Mouse (Mus musculus): Measurements from ENCODE around the gene 1600015I10Rik. TPM values are rescaled to one million over a fixed set of nuclear protein-coding genes. Genes with fewer than 3 reads are reported as not detected.
"Not testable (repeated sequence)": the region's sequence is repeated elsewhere in the genome, so short reads cannot be mapped to it uniquely, and the experiment has no call there.

1600015I10Rik gene
- polyA plus RNA-seq, 1 experiment = not detected

GRCm38 (mm10) chr6:48912033-48912432 lies 17.7 kb upstream of the 1600015I10Rik start:
- no peak for TF ChIP-seq POLR2A (IDR thresholded peaks at IDR 0.05; ENCODE audit: borderline replicate concordance, extremely low read depth, insufficient read depth, insufficient read length, poor library complexity, severe bottlenecking)
- peak; percentile 27; the same call in 1 of the 2 replicates for TF ChIP-seq CTCF (IDR thresholded peaks at IDR 0.05; ENCODE audit: borderline replicate concordance, extremely low read depth, insufficient read depth, insufficient read length)
- peak; percentile 26 for DNase-seq (ENCODE audit: low read depth)

GRCm38 (mm10) chr6:48913587-48913986 lies 16.1 kb upstream of the 1600015I10Rik start:
- DNase-seq (ENCODE audit: low read depth) = no peak
- TF ChIP-seq POLR2A (IDR thresholded peaks at IDR 0.05; ENCODE audit: borderline replicate concordance, extremely low read depth, insufficient read depth, insufficient read length, poor library complexity, severe bottlenecking) (no peak), CTCF (IDR thresholded peaks at IDR 0.05; ENCODE audit: borderline replicate concordance, extremely low read depth, insufficient read depth, insufficient read length) (no peak)

- TF ChIP-seq CTCF (IDR thresholded peaks at IDR 0.05; ENCODE audit: borderline replicate concordance, extremely low read depth, insufficient read depth, insufficient read length) (no peak), POLR2A (IDR thresholded peaks at IDR 0.05; ENCODE audit: borderline replicate concordance, extremely low read depth, insufficient read depth, insufficient read length, poor library complexity, severe bottlenecking) (no peak)
- DNase-seq (ENCODE audit: low read depth) = no peak
Measured at GRCm38 (mm10) chr6:48949596-48949995, 19.9 kb downstream of the 1600015I10Rik start.

- no peak for DNase-seq (ENCODE audit: low read depth)
- TF ChIP-seq CTCF (IDR thresholded peaks at IDR 0.05; ENCODE audit: borderline replicate concordance, extremely low read depth, insufficient read depth, insufficient read length) = no peak
- no peak for TF ChIP-seq POLR2A (IDR thresholded peaks at IDR 0.05; ENCODE audit: borderline replicate concordance, extremely low read depth, insufficient read depth, insufficient read length, poor library complexity, severe bottlenecking)
Measured at GRCm38 (mm10) chr6:48950676-48951075, 21.0 kb downstream of the 1600015I10Rik start.

- DNase-seq (ENCODE audit: low read depth) = no peak
- TF ChIP-seq POLR2A (IDR thresholded peaks at IDR 0.05; ENCODE audit: borderline replicate concordance, extremely low read depth, insufficient read depth, insufficient read length, poor library complexity, severe bottlenecking) (no peak), CTCF (IDR thresholded peaks at IDR 0.05; ENCODE audit: borderline replicate concordance, extremely low read depth, insufficient read depth, insufficient read length) (no peak)
Measured at GRCm38 (mm10) chr6:48951630-48952029, 21.9 kb downstream of the 1600015I10Rik start.

- TF ChIP-seq POLR2A (IDR thresholded peaks at IDR 0.05; ENCODE audit: borderline replicate concordance, extremely low read depth, insufficient read depth, insufficient read length, poor library complexity, severe bottlenecking) (no peak), CTCF (IDR thresholded peaks at IDR 0.05; ENCODE audit: borderline replicate concordance, extremely low read depth, insufficient read depth, insufficient read length) (no peak)
- DNase-seq (ENCODE audit: low read depth) = no peak
Measured at GRCm38 (mm10) chr6:48953220-48953619, 23.5 kb downstream of the 1600015I10Rik start.

GRCm38 (mm10) chr6:48954211-48954610 lies 24.5 kb downstream of the 1600015I10Rik start:
- TF ChIP-seq CTCF (IDR thresholded peaks at IDR 0.05; ENCODE audit: borderline replicate concordance, extremely low read depth, insufficient read depth, insufficient read length) (no peak), POLR2A (IDR thresholded peaks at IDR 0.05; ENCODE audit: borderline replicate concordance, extremely low read depth, insufficient read depth, insufficient read length, poor library complexity, severe bottlenecking) (no peak)
- DNase-seq (ENCODE audit: low read depth) = no peak

- TF ChIP-seq CTCF (IDR thresholded peaks at IDR 0.05; ENCODE audit: borderline replicate concordance, extremely low read depth, insufficient read depth, insufficient read length) (peak; percentile 59; the same call in 1 of the 2 replicates), POLR2A (IDR thresholded peaks at IDR 0.05; ENCODE audit: borderline replicate concordance, extremely low read depth, insufficient read depth, insufficient read length, poor library complexity, severe bottlenecking) (no peak)
Measured at GRCm38 (mm10) chr6:48954946-48955345, 25.3 kb downstream of the 1600015I10Rik start.

GRCm38 (mm10) chr6:48956785-48957184 lies 27.1 kb downstream of the 1600015I10Rik start:
- DNase-seq (ENCODE audit: low read depth) = no peak

More at GRCm38 (mm10) chr6:48954946-48955345, 25.3 kb downstream of the 1600015I10Rik start:
- DNase-seq (ENCODE audit: low read depth) = peak; percentile 69

GRCm38 (mm10) chr6:48958053-48958452 lies 28.4 kb downstream of the 1600015I10Rik start:
- TF ChIP-seq POLR2A (IDR thresholded peaks at IDR 0.05; ENCODE audit: borderline replicate concordance, extremely low read depth, insufficient read depth, insufficient read length, poor library complexity, severe bottlenecking) (no peak), CTCF (IDR thresholded peaks at IDR 0.05; ENCODE audit: borderline replicate concordance, extremely low read depth, insufficient read depth, insufficient read length) (peak; percentile 45; the same call in 1 of the 2 replicates)
- peak; percentile 63 for DNase-seq (ENCODE audit: low read depth)

More at GRCm38 (mm10) chr6:48956785-48957184, 27.1 kb downstream of the 1600015I10Rik start:
- TF ChIP-seq POLR2A (IDR thresholded peaks at IDR 0.05; ENCODE audit: borderline replicate concordance, extremely low read depth, insufficient read depth, insufficient read length, poor library complexity, severe bottlenecking) (no peak), CTCF (IDR thresholded peaks at IDR 0.05; ENCODE audit: borderline replicate concordance, extremely low read depth, insufficient read depth, insufficient read length) (no peak)

- peak; percentile 50 for DNase-seq (ENCODE audit: low read depth)
- peak; percentile 39; the same call in 1 of the 2 replicates for TF ChIP-seq CTCF (IDR thresholded peaks at IDR 0.05; ENCODE audit: borderline replicate concordance, extremely low read depth, insufficient read depth, insufficient read length)
Measured at GRCm38 (mm10) chr6:48959151-48959550, 29.5 kb downstream of the 1600015I10Rik start.

- not testable (repeated sequence) for DNase-seq (ENCODE audit: low read depth)
Measured at GRCm38 (mm10) chr6:48966696-48967095, 37.0 kb downstream of the 1600015I10Rik start.

GRCm38 (mm10) chr6:48967868-48968267 lies 38.2 kb downstream of the 1600015I10Rik start:
- no peak for DNase-seq (ENCODE audit: low read depth)
- TF ChIP-seq CTCF (IDR thresholded peaks at IDR 0.05; ENCODE audit: borderline replicate concordance, extremely low read depth, insufficient read depth, insufficient read length) (no peak), POLR2A (IDR thresholded peaks at IDR 0.05; ENCODE audit: borderline replicate concordance, extremely low read depth, insufficient read depth, insufficient read length, poor library complexity, severe bottlenecking) (no peak)
